Mouse (Mus musculus) activated CD4-positive, CD25-positive, alpha-beta regulatory T cell, adult 4 months (primary cell): ENCODE measurements around the gene C530008M17Rik. TPM values are rescaled to one million over a fixed set of nuclear protein-coding genes. Genes with fewer than 3 reads are reported as not detected.

ENCODE experiments used
- ATAC-seq: one replicate; pipeline ENCODE4 v1.8.0; 2017
- polyA plus RNA-seq, 2 experiments: library from polyadenylated mRNA; unstranded; fragments of 100-300 nt; shearing (Covaris generic); gene quantifications; one replicate each; pipeline ENCODE4 v1.2.1; 2017

The C530008M17Rik gene
- polyA plus RNA-seq, 2 experiments from 2014 or later, result 0.50 to 0.53 TPM

- ATAC-seq, result no peak
Observed at GRCm38 (mm10) chr5:76665421-76665820, 9.1 kb downstream of the C530008M17Rik start.

GRCm38 (mm10) chr5:76666026-76666756 lies 9.9 kb downstream of the C530008M17Rik start:
- ATAC-seq, result no peak

GRCm38 (mm10) chr5:76668118-76668517 lies 11.8 kb downstream of the C530008M17Rik start:
- no peak for ATAC-seq

GRCm38 (mm10) chr5:76668547-76668946 lies 12.2 kb downstream of the C530008M17Rik start:
- no peak for ATAC-seq

- no peak for ATAC-seq
Observed at GRCm38 (mm10) chr5:76670183-76670582, 13.9 kb downstream of the C530008M17Rik start.

GRCm38 (mm10) chr5:76674022-76674653 lies 17.8 kb downstream of the C530008M17Rik start:
- ATAC-seq, result no peak

- ATAC-seq, result no peak
Observed at GRCm38 (mm10) chr5:76675369-76675768, 19.1 kb downstream of the C530008M17Rik start.

- peak; percentile 78 for ATAC-seq
Observed at GRCm38 (mm10) chr5:76680959-76681358, 24.6 kb downstream of the C530008M17Rik start.

- no peak for ATAC-seq
Observed at GRCm38 (mm10) chr5:76681895-76682656, 25.8 kb downstream of the C530008M17Rik start.

GRCm38 (mm10) chr5:76683455-76683854 lies 27.1 kb downstream of the C530008M17Rik start:
- ATAC-seq, result no peak

GRCm38 (mm10) chr5:76684658-76685605 lies 28.6 kb downstream of the C530008M17Rik start:
- no peak for ATAC-seq

- ATAC-seq, result no peak
Observed at GRCm38 (mm10) chr5:76687961-76688600, 31.8 kb downstream of the C530008M17Rik start.

- ATAC-seq, result no peak
Observed at GRCm38 (mm10) chr5:76688643-76689042, 32.3 kb downstream of the C530008M17Rik start.

GRCm38 (mm10) chr5:76690177-76690593 lies 33.9 kb downstream of the C530008M17Rik start:
- no peak for ATAC-seq

- no peak for ATAC-seq
Observed at GRCm38 (mm10) chr5:76691251-76691650, 34.9 kb downstream of the C530008M17Rik start.

- no peak for ATAC-seq
Observed at GRCm38 (mm10) chr5:76691706-76692424, 35.6 kb downstream of the C530008M17Rik start.

- no peak for ATAC-seq
Observed at GRCm38 (mm10) chr5:76697536-76697935, 41.2 kb downstream of the C530008M17Rik start.

GRCm38 (mm10) chr5:76698187-76698586 lies 41.9 kb downstream of the C530008M17Rik start:
- ATAC-seq, result no peak

GRCm38 (mm10) chr5:76701127-76701853 lies 45.0 kb downstream of the C530008M17Rik start:
- no peak for ATAC-seq

GRCm38 (mm10) chr5:76702104-76702503 lies 45.8 kb downstream of the C530008M17Rik start:
- no peak for ATAC-seq
